Mouse (Mus musculus) neural tube, embryonic 13.5 days (tissue): ENCODE data around the gene Immt. TPM values are rescaled to one million over a fixed set of nuclear protein-coding genes. Genes with fewer than 3 reads are reported as not detected.
"Not testable (repeated sequence)": the region's sequence is repeated elsewhere in the genome, so short reads cannot be mapped to it uniquely, and the experiment has no call there.

Experiments used
- ATAC-seq: fragments of 200-750 bp; cut with Nextera tagmentation; 2 replicates; pipeline ENCODE4 v1.8.0; 2017; ENCODE audit warnings: low read depth, mild to moderate bottlenecking, moderate TSS enrichment, moderate library complexity
- H3K27ac ChIP-seq: fragments of 300-500 bp; sonication (generic); replicated peaks from 2 replicates; pipeline ENCODE4 v1.5.1; 2015; ENCODE audit warnings: moderate library complexity, mild to moderate bottlenecking, inconsistent platforms
- H3K27me3 ChIP-seq: fragments of 300-500 bp; sonication (generic); 2 replicates; pipeline ENCODE4 v1.6.1; 2015; ENCODE audit warnings: mild to moderate bottlenecking, inconsistent platforms
- H3K36me3 ChIP-seq: fragments of 300-500 bp; sonication (generic); 2 replicates; pipeline ENCODE4 v1.6.1; 2015; ENCODE audit warnings: mild to moderate bottlenecking, inconsistent platforms
- H3K4me1 ChIP-seq: fragments of 300-500 bp; sonication (generic); replicated peaks from 2 replicates; pipeline ENCODE4 v1.6.1; 2015; ENCODE audit warnings: inconsistent platforms
- H3K4me2 ChIP-seq: fragments of 300-500 bp; sonication (generic); 2 replicates; pipeline ENCODE4 v1.6.1; 2015; ENCODE audit warnings: inconsistent platforms, mild to moderate bottlenecking, moderate library complexity
- H3K4me3 ChIP-seq: fragments of 300-500 bp; sonication (generic); 2 replicates; pipeline ENCODE4 v1.5.1; 2015; ENCODE audit warnings: mild to moderate bottlenecking, inconsistent platforms
- H3K9ac ChIP-seq: fragments of 300-500 bp; sonication (generic); 2 replicates; pipeline ENCODE4 v1.6.1; 2015; ENCODE audit warnings: moderate library complexity, mild to moderate bottlenecking, inconsistent platforms
- H3K9me3 ChIP-seq: fragments of 300-500 bp; sonication (generic); 2 replicates; pipeline ENCODE4 v1.6.1; 2016; ENCODE audit warnings: inconsistent platforms
- WGBS: fragments of 180-500 bp; shearing (Covaris S2); methylation state at CpG from one replicate; pipeline ENCODE4 v1.1.7; 2015; 5-methylcytosine and 5-hydroxymethylcytosine counted together
- polyA plus RNA-seq: library from polyadenylated mRNA; unstranded; fragments of >200 nt; fragmentation: Nextera tagmentation; extraction: Ambion mirVana; gene quantifications from 2 replicates; pipeline ENCODE4 v1.2.1, GENCODE M21; 2015

The Immt gene
- polyA plus RNA-seq, 1 experiment from 2014 or later, result 160 TPM

DNA sequence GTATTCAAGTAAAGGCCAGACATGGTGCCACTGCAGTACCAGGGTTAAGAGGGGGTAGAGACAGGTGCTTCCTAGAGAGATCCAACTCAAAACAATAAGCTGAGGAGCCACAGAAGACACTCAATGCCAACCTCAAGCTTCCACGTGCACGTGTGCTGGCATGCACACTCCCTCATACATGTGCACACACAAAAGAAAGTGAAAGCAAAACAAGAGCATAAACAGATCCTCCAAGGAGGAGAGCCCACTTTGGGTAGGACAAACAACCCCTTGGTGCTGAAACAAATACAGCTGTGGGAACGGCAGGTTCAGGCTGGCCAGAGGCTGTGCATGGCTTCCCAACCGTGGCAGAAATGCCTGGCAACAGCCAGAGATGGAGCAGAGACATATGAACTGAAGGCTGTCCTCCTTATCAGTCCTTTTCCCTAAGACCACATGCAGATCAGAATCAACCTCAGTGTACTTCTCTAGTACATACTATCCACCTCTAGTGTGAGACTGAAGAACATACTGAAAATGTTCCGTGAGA, 11.3 kb upstream of the Immt start:
- no peak overlapping the region for H3K4me3 ChIP-seq
- no peak overlapping the region for H3K9ac ChIP-seq
- no peak overlapping the region for H3K4me2 ChIP-seq
- H3K4me1 ChIP-seq, result peaks cover 9% of the 10 kb centered on the region
- no peaks in the 10 kb centered on the region for H3K9me3 ChIP-seq
- H3K36me3 ChIP-seq, result peaks cover 42% of the 10 kb centered on the region
- no peaks in the 10 kb centered on the region for H3K27me3 ChIP-seq
- no peak for ATAC-seq
- 87% methylated on average over 5 of the region's 5 CpGs for WGBS
- H3K27ac ChIP-seq, result no peak overlapping the region

DNA sequence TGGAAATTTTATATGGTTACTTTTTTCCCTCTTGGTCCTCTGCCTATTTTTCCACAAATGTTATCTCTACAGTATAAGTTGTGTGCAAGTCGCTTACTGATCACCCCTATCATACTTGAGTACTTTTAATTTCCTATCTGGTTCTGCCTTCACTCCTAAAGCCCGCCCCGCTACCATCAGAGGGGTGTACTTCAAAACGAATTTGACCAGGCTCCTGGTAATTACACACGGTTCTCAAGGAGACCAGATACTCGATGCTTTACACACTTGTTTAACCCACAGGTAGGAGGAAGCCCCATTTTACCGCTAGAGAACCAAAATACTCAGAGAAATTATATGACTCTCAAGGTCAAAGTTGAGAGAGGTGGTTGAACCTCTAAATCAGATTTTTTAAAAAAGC, 8.0 kb upstream of the Immt start:
- Histone ChIP-seq H3K9ac (peak overlapping the region; percentile 76), H3K4me1 (peaks cover 9% of the 10 kb centered on the region), H3K27ac (no peak overlapping the region), H3K4me3 (peak overlapping the region; percentile 70), H3K9me3 (no peaks in the 10 kb centered on the region), H3K4me2 (peak overlapping the region; percentile 78), H3K27me3 (no peaks in the 10 kb centered on the region; the same call in none of the 2 replicates), H3K36me3 (peaks cover 11% of the 10 kb centered on the region)
- ATAC-seq, result peak; percentile 54; the same call in 1 of the 2 replicates
- 2% methylated on average over 7 of the region's 7 CpGs for WGBS

DNA sequence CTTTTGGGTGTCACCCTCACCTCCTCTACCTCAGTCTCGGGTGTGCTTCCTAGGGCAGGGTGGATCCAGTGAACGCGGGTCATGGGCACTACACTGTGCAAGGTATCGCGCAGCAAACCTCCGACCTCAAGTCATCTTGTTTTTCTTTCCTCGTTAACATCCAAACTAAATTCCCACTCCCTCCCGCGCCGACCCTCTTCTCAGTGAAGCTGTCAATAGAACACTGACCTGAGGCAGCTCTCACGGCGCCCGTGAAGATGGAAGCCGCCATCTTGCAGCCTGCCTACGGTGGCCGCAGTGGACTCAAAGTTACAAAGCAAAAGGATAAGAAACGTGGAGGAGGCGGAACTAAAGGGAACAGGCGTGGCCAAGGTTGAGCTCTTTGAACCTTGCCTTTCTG, 7.6 kb upstream of the Immt start:
- under 1% methylated on average over 19 of the region's 19 CpGs for WGBS
- H3K36me3 ChIP-seq, result peaks cover 7% of the 10 kb centered on the region; the same call in 1 of the 2 replicates
- H3K9ac ChIP-seq, result peak overlapping the region; percentile 76
- H3K9me3 ChIP-seq, result no peaks in the 10 kb centered on the region
- H3K27ac ChIP-seq, result peak overlapping the region; percentile 23; the same call in 1 of the 2 replicates
- H3K27me3 ChIP-seq, result no peaks in the 10 kb centered on the region; the same call in none of the 2 replicates
- H3K4me3 ChIP-seq, result peak overlapping the region; percentile 70
- ATAC-seq, result peak; percentile 91
- H3K4me2 ChIP-seq, result peak overlapping the region; percentile 78
- peaks cover 9% of the 10 kb centered on the region for H3K4me1 ChIP-seq

DNA sequence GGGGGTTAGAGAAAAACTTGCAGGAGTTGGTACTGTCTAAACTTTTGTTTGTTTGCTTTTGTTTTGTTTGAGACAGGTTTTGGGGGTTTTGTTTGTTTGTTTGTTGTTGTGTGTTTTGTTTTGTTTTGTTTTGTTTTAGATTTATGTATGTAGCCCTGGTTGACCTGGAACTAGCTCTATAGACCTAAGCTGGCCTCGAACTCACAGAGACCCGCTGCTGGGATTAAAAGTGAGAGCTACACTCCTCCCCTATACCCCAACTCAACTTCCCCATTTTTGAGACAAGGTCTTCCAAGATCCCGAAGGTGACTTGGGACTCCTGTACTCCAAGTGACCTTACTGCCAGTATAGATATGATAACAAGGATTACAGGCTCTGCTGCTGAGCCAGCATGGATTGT, 7.2 kb upstream of the Immt start:
- no peak overlapping the region for H3K9ac ChIP-seq
- WGBS, result 31% methylated on average over 3 of the region's 3 CpGs
- H3K36me3 ChIP-seq, result 0 out of 2 replicates have a peak, but pooled peaks cover 3% of the 10 kb centered on the region
- H3K4me3 ChIP-seq, result peak overlapping the region; percentile 70
- peak overlapping the region; percentile 78 for H3K4me2 ChIP-seq
- no peaks in the 10 kb centered on the region for H3K9me3 ChIP-seq
- no peak overlapping the region for H3K27ac ChIP-seq
- H3K27me3 ChIP-seq, result no peaks in the 10 kb centered on the region; the same call in none of the 2 replicates
- ATAC-seq, result peak; percentile 29; the same call in 1 of the 2 replicates
- H3K4me1 ChIP-seq, result peaks cover 9% of the 10 kb centered on the region

DNA sequence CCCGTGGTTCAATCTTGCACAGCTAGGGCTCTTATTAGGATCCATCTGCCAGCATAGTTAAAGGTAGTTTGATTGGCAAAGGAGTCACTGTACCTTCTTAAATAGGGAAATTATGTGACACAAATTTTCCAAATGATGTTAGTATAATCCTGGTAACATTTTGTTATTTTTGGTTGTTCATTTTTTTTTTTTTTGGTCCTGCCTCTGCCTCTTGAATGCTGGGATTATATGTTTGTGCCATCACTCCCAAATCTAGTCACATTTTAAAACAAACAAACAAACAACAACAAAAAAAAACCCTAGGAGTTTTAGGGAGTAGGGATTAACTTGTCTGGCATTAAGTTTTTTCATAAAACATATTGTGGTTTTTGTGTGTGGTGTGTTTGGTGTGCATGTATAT, 4.3 kb upstream of the Immt start, which contains the start of gene Mrpl35:
Gene Mrpl35 (minus strand): TSS at position 101 of the 400 bp plus-strand sequence.
- no peaks in the 10 kb centered on the region for H3K9me3 ChIP-seq
- no peaks in the 10 kb centered on the region for H3K36me3 ChIP-seq
- ATAC-seq, result no peak
- no peak within 1 kb of the TSS for H3K27ac ChIP-seq
- no peak within 1 kb of the TSS for H3K9ac ChIP-seq
- no peak within 1 kb of the TSS for H3K4me2 ChIP-seq
- no peak within 1 kb of the TSS for H3K4me3 ChIP-seq
- WGBS, result 55% methylated on average over 1 of the region's 1 CpGs
- no peaks in the 10 kb centered on the region; the same call in none of the 2 replicates for H3K27me3 ChIP-seq
- peaks cover 15% of the 10 kb centered on the region for H3K4me1 ChIP-seq

DNA sequence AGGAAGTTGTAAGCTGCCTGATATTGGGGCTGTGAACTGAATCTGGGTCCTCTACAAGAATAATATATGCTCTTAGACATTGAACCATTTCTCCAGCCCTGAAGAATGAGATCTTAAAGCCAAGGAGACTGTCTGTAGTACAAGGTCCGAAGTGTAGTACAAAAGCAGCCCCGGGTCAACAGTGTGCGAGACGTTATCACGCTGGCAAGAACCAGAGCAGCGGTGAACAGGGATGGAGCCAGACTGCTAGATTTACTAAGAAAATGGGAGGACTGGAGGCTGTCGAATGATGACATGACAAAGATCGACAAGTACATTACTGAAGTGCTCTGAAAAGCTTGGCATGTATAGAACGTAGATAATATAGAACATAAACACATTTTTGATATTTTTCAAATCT, 1.4 kb upstream of the Immt start:
- WGBS, result 90% methylated on average over 9 of the region's 9 CpGs
- no peak for ATAC-seq

GRCm38 (mm10) chr6:71831581-71831960, 440 bp downstream of the Immt start:
- peaks cover 21% of the 10 kb centered on the region for H3K36me3 ChIP-seq
- peak; percentile 100 for ATAC-seq

More for the DNA sequence above, 1.4 kb upstream of the Immt start:
- H3K4me1 ChIP-seq, result peaks cover 21% of the 10 kb centered on the region
- no peak overlapping the region for H3K4me2 ChIP-seq
- no peak overlapping the region for H3K4me3 ChIP-seq
- no peaks in the 10 kb centered on the region for H3K9me3 ChIP-seq
- peaks cover 5% of the 10 kb centered on the region; the same call in 1 of the 2 replicates for H3K36me3 ChIP-seq
- no peak overlapping the region for H3K9ac ChIP-seq
- no peak overlapping the region for H3K27ac ChIP-seq
- no peaks in the 10 kb centered on the region; the same call in none of the 2 replicates for H3K27me3 ChIP-seq

GRCm38 (mm10) chr6:71836811-71837210, 5.7 kb downstream of the Immt start:
- H3K9me3 ChIP-seq, result no peaks in the 10 kb centered on the region
- H3K27ac ChIP-seq, result no peak overlapping the region
- peaks cover 21% of the 10 kb centered on the region for H3K36me3 ChIP-seq
- ATAC-seq, result no peak
- no peak overlapping the region for H3K4me3 ChIP-seq
- H3K9ac ChIP-seq, result no peak overlapping the region
- H3K27me3 ChIP-seq, result no peaks in the 10 kb centered on the region
- peaks cover 16% of the 10 kb centered on the region for H3K4me1 ChIP-seq
- 84% methylated on average over 2 of the region's 2 CpGs for WGBS
- no peak overlapping the region for H3K4me2 ChIP-seq

More at GRCm38 (mm10) chr6:71831581-71831960, 440 bp downstream of the Immt start:
- Histone ChIP-seq H3K9ac (peak overlapping the region; percentile 91), H3K4me2 (peak overlapping the region; percentile 71), H3K4me3 (peak overlapping the region; percentile 98), H3K9me3 (no peaks in the 10 kb centered on the region), H3K27ac (peak overlapping the region; percentile 94), H3K4me1 (peaks cover 21% of the 10 kb centered on the region), H3K27me3 (no peaks in the 10 kb centered on the region; the same call in none of the 2 replicates)
- 0% methylated on average over 21 of the region's 21 CpGs for WGBS

DNA sequence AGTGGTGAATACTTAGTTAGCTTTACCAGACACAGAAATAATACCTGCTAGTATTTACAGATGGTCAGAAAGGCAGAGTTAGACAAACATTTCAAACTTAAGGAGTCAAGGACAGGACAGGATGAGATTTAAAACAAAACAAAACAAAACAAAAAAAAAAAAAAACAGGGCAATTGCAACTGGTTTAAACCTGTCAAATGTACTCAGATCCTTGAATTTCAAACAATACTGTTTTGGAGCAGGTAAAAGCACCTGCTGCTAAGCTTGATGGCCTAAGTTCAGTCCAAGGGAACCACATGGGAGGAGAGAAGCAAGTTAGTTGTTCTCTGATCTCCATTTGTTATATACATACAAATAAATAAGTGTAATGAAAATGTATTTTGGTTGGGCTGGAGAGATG, 8.7 kb downstream of the Immt start:
- Histone ChIP-seq H3K9ac (no peak overlapping the region), H3K4me2 (no peak overlapping the region), H3K27ac (no peak overlapping the region), H3K36me3 (peaks cover 15% of the 10 kb centered on the region), H3K4me3 (no peak overlapping the region), H3K27me3 (no peaks in the 10 kb centered on the region), H3K9me3 (no peaks in the 10 kb centered on the region), H3K4me1 (no peaks in the 10 kb centered on the region; the same call in 1 of the 2 replicates)
- ATAC-seq, result no peak

- H3K9ac ChIP-seq, result no peak overlapping the region
- no peak for ATAC-seq
- H3K9me3 ChIP-seq, result no peaks in the 10 kb centered on the region
- no peaks in the 10 kb centered on the region for H3K27me3 ChIP-seq
- no peak overlapping the region for H3K4me3 ChIP-seq
- no peak overlapping the region for H3K4me2 ChIP-seq
- 94% methylated on average over 1 of the region's 1 CpGs for WGBS
- peaks cover 13% of the 10 kb centered on the region for H3K36me3 ChIP-seq
- no peaks in the 10 kb centered on the region; the same call in 1 of the 2 replicates for H3K4me1 ChIP-seq
- no peak overlapping the region for H3K27ac ChIP-seq
Measured at GRCm38 (mm10) chr6:71840597-71841290, 9.6 kb downstream of the Immt start.

GRCm38 (mm10) chr6:71846906-71847305, 15.8 kb downstream of the Immt start:
- H3K27ac ChIP-seq, H3K27me3 ChIP-seq, H3K4me2 ChIP-seq, H3K4me1 ChIP-seq, H3K9ac ChIP-seq, ATAC-seq, H3K4me3 ChIP-seq, H3K9me3 ChIP-seq: not testable (repeated sequence)
- 90% methylated on average over 6 of the region's 6 CpGs for WGBS
- H3K36me3 ChIP-seq, result peaks cover 40% of the 10 kb centered on the region

GRCm38 (mm10) chr6:71867751-71868150, 36.6 kb downstream of the Immt start:
- peaks cover 90% of the 10 kb centered on the region for H3K36me3 ChIP-seq
- no peak overlapping the region for H3K9ac ChIP-seq
- H3K27ac ChIP-seq, result no peak overlapping the region
- H3K27me3 ChIP-seq, result no peaks in the 10 kb centered on the region
- H3K4me3 ChIP-seq, result no peak overlapping the region
- H3K9me3 ChIP-seq, result no peaks in the 10 kb centered on the region
- ATAC-seq, result no peak
- no peak overlapping the region for H3K4me2 ChIP-seq
- 93% methylated on average over 2 of the region's 2 CpGs for WGBS
- H3K4me1 ChIP-seq, result no peaks in the 10 kb centered on the region
